Mouse (Mus musculus) thymus, postnatal 25 days (tissue): ENCODE results near the gene Cdsn.
A peak's percentile ranks its signal among the peaks of the same experiment; 100 is the strongest.

Experiments
- DNase-seq: peaks from one replicate; pipeline ENCODE4 v3.0.0; 2022

Gene Cdsn

GRCm38 (mm10) chr17:35537421-35537820, 14.5 kb upstream of the Cdsn start:
- DNase-seq, result no peak

GRCm38 (mm10) chr17:35538476-35538875, 13.5 kb upstream of the Cdsn start:
- no peak for DNase-seq

- DNase-seq, result no peak
Observed at GRCm38 (mm10) chr17:35539540-35539939, 12.4 kb upstream of the Cdsn start.

- no peak for DNase-seq
Observed at GRCm38 (mm10) chr17:35542761-35543411, 9.0 kb upstream of the Cdsn start.

- no peak for DNase-seq
Observed at GRCm38 (mm10) chr17:35543412-35543861, 8.5 kb upstream of the Cdsn start.

- no peak for DNase-seq
Observed at GRCm38 (mm10) chr17:35544001-35544400, 7.9 kb upstream of the Cdsn start.

GRCm38 (mm10) chr17:35544680-35545079, 7.2 kb upstream of the Cdsn start:
- DNase-seq, result peak; percentile 55

- no peak for DNase-seq
Observed at GRCm38 (mm10) chr17:35547465-35547864, 4.5 kb upstream of the Cdsn start.

GRCm38 (mm10) chr17:35548636-35549035, 3.3 kb upstream of the Cdsn start:
- DNase-seq, result no peak

GRCm38 (mm10) chr17:35549437-35550142, 2.3 kb upstream of the Cdsn start:
- no peak for DNase-seq

GRCm38 (mm10) chr17:35550143-35550494, 1.8 kb upstream of the Cdsn start:
- no peak for DNase-seq

- no peak for DNase-seq
Observed at GRCm38 (mm10) chr17:35550871-35551270, 1.1 kb upstream of the Cdsn start.

GRCm38 (mm10) chr17:35554321-35554720, 2.4 kb downstream of the Cdsn start:
- DNase-seq, result no peak

GRCm38 (mm10) chr17:35554761-35555397, 3.0 kb downstream of the Cdsn start:
- DNase-seq, result no peak

- no peak for DNase-seq
Observed at GRCm38 (mm10) chr17:35556186-35556765, 4.3 kb downstream of the Cdsn start.

GRCm38 (mm10) chr17:35556812-35557211, 4.9 kb downstream of the Cdsn start:
- DNase-seq, result peak; percentile 64

- no peak for DNase-seq
Observed at GRCm38 (mm10) chr17:35557351-35557750, 5.4 kb downstream of the Cdsn start.

GRCm38 (mm10) chr17:35558216-35558615, 6.3 kb downstream of the Cdsn start:
- DNase-seq, result no peak

GRCm38 (mm10) chr17:35567150-35567549, 15.2 kb downstream of the Cdsn start, which contains the start of gene 2300002M23Rik:
2300002M23Rik (plus strand) TSS chr17:35567450.
- no peak for DNase-seq

GRCm38 (mm10) chr17:35567767-35568166, 15.8 kb downstream of the Cdsn start:
- no peak for DNase-seq

- peak; percentile 22 for DNase-seq
Observed at GRCm38 (mm10) chr17:35569091-35569944, 17.4 kb downstream of the Cdsn start.

GRCm38 (mm10) chr17:35570836-35571235, 18.9 kb downstream of the Cdsn start:
- no peak for DNase-seq

- DNase-seq, result no peak
Observed at GRCm38 (mm10) chr17:35571477-35571876, 19.5 kb downstream of the Cdsn start.
